Mouse (Mus musculus): Measurements from ENCODE around the gene Dedd.

GRCm38 (mm10) chr1:171390101-171390500, 61.2 kb downstream of the Dedd start:
- TF ChIP-seq POLR2A (IDR thresholded peaks at IDR 0.05; ENCODE audit: extremely low read depth, insufficient read depth, low read length): no peak
- TF ChIP-seq CTCF (IDR thresholded peaks at IDR 0.05; ENCODE audit: low read depth, low read length): no peak
